Mouse (Mus musculus) urinary bladder, postnatal 36 days (tissue): ENCODE results near the gene Uimc1.

Experiments used
- DNase-seq, 2 experiments: peaks; one replicate each; pipeline ENCODE4 v3.0.0; 2022; ENCODE audit warnings: low spot score in 2 of 2, mixed read lengths in 1 of 2

Gene Uimc1

GRCm38 (mm10) chr13:54995161-54995560 lies 104.9 kb downstream of the Uimc1 start:
- DNase-seq, result no peak

GRCm38 (mm10) chr13:54994576-54994975 lies 105.5 kb downstream of the Uimc1 start:
- DNase-seq, result no peak

GRCm38 (mm10) chr13:54992215-54992614 lies 107.9 kb downstream of the Uimc1 start:
- DNase-seq, result no peak

GRCm38 (mm10) chr13:54988181-54988760 lies 111.8 kb downstream of the Uimc1 start:
- DNase-seq, result no peak

DNA sequence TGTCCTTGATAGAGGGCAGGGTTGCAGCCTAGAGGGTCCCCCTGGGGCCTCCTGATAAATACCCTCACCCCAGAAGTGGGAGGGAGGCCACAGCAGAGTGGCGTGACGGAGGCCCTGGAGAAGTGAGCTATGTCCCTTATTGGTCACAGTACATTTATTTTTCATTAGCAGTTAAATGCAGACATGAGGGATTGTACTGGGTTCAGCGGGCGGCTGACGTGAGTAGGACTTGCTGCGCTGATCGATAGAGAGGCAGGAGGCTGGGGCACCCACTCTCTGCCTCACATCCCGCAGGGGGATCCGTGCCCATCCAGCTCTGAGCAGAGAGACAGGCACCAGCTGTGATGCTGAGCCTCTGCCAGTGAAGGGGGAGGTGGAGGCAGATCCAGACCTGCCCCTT lies 112.7 kb downstream of the Uimc1 start:
- DNase-seq, result no peak

- DNase-seq, result no peak
These were observed 116.5 kb downstream of the Uimc1 start for GRCm38 (mm10) chr13:54983614-54984013.

- DNase-seq, result no peak
These were observed 117.1 kb downstream of the Uimc1 start for GRCm38 (mm10) chr13:54983001-54983400.

DNA sequence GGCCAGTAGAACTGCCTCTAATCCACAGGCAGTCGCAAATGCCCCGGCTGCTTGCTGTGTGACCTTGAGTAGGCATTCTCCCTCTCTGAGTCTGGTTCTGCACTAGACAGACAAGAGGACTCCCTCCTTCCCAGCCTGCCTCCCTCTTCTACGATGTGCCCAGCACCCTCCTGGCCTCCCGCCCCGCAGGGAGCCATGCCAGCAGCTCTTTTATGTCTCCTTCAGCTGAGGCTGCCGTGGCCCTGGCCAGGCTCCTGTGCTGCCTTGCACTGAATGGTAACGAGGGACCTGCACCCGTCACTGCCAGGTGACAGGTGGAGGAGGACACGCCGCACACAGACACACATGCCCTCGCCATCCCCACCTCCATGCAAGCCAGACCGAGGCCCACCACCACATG lies 119.1 kb downstream of the Uimc1 start:
- DNase-seq, result no peak

GRCm38 (mm10) chr13:54978804-54979203 lies 121.3 kb downstream of the Uimc1 start:
- no peak for DNase-seq
